Mouse (Mus musculus) adrenal gland, adult (tissue): Measurements from ENCODE around the gene Aprt.

Experiments used
- DNase-seq, 2 experiments: peaks; one replicate each; pipeline ENCODE4 v3.0.0; 2022 to 2023; ENCODE audit warnings: low spot score in 1 of 2; ENCODE audit not compliant: inconsistent age in 2 of 2

The Aprt gene

DNA sequence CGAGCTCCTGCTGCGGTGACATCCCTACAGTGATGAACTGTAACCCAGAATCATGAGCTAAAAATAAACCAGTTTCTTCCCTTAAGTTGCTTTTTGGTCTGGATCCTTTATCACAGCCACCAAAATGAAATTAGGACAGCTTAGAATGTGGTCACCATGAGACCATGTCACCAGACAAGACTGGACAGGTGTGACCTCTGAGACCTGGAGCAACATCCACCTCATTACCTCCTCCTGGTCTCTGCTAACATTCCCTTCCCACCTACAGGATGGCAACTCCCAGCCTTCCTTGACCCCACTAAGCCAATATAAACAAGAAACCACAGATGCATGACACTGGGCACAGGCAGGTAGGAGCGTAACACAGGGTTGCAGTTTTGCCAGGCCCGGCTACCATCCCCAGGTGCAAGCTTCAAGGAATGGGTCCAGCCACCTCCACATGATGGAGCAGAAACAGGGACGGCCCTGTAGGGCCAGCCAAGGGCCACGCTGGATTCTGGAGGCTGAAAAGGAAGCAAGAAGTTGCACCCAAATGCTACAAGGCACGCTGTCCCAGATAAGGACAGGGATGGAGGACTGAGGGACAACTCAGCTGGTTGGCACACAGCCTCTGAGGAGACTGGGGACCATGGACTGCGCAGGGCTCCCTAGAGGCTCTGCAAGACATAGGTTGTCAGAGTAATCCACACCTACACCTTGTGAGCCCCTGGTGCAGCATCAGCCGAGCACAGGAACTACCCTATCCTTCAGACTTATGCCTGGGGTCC is 38.2 kb downstream of the Aprt start:
- DNase-seq, result no peak

DNA sequence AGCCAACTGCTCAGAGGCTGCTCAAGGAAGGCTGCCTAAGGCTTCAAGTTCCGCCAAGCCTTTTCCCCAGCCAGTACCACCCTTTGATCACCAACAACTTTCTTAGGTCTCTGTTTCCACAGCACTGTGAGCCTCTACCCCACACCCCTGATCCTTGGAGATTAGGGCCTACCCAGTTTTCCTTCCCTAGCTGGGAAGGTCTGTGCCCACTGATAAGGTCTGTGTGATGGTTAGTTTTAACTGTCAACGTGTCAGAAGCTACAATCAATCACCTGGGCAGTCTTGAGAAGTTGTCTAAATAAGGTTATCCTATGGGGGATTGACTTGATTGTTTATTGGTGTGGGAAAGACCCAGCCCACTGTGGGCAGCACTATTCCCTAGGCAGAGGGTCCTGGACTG is 38.9 kb downstream of the Aprt start:
- no peak for DNase-seq

DNA sequence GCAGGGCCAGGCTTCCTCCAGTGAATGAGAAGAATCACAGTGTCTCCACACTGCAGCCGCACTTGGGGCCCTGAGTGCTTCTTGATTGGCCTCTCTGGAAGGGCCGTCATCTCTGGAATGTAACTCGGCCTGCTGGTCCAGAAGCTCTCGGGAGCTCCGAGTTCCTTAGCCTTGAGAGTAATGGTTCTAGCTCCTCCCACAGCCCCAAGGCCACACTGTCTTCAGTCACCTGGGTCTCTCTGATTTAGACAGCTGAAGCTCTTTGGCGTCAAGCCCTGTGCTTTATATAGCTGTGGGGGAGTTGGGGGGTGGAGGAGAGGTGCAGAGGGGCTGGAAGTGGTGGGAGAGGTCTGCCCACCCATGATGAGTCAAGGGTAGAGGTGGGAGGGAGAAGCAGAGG is 39.7 kb downstream of the Aprt start:
- no peak for DNase-seq

DNA sequence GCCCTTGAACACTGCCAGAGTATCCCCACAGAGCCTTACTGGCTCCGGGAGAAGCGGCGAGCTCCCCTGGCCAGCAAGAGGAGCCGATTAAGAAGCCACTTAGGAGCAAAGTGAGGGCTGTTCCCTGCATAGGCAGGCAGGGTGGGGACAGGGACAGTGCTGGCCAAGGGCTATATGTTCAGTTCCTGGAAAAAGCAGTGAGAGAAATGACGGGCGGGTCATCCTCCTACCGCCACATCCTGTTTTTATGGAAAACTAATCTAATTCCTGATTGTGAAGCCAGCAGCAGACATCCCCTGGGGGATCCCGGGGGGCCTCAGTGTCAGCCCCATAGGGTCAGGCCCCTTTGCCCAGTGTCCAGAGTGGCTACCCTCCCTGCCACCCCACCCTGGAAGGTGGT is 45.4 kb downstream of the Aprt start:
- no peak for DNase-seq

DNA sequence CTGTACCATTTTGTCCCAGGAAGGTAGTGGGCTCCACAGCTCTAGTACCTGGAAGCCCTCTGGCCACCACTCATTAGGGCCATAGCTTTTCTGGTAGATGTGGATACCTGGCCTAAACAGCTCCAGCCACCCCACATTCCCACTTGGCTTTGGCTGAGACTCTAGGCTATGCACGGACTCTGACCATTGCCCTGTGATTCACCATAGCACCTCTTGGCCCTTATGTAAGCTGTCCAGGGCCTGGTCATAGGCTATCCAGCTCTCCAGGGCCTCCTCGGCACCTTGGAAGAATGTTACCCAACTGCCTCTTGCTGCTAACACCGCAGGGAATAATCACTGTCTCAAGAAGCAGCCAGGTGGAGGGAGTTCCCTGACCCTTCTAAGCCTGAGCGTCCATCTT is 47.5 kb downstream of the Aprt start:
- no peak for DNase-seq

DNA sequence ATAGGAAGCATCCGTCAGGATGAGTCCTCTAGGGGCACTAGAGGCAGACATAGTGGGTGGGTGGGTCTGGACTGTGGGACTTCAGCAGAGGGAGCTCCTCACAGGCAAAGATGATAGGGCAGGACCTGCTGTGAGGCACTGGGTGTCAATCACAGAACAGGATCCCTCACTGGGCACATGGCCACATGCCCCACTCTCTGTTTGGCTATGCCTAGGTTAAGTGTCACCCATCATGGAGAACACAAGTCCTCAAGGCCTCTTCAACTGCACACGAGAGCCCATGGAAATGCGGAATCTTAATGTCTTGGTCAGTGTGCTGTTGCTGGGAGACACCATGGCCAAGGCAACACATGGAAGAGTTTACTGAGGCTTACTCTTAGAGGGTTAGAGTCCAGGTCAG is 48.8 kb downstream of the Aprt start:
- DNase-seq, result no peak

DNA sequence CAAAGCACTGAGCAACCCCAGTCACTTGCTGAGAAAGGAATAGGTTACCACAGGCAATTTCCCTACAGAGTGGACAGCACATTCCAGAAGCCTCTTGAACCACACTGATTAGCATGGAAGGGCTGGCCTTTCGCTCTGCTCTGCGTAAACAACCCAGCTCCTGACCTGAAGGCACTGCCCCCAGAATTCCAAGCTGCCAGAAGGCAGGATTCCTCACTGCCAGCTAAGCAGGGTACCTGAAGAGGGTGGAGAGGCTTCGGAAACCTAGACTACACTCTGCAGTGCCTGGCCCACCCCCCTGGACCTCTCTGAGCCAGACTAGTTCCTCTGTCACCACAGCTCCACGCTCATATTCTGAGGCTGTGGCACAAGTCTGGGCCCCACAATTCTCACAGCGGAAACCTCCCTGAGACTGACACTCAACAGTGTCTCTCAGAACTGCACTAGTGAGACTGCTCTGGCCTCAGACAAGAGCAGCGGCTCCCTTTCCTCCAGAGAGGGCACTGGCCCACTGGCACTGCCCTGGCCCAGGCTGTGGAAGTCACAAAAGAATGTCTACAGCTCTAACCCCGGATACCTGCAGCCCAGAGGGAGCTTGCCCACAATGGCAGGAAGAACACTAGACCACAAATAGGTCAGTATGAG is 50.1 kb downstream of the Aprt start:
- no peak for DNase-seq

DNA sequence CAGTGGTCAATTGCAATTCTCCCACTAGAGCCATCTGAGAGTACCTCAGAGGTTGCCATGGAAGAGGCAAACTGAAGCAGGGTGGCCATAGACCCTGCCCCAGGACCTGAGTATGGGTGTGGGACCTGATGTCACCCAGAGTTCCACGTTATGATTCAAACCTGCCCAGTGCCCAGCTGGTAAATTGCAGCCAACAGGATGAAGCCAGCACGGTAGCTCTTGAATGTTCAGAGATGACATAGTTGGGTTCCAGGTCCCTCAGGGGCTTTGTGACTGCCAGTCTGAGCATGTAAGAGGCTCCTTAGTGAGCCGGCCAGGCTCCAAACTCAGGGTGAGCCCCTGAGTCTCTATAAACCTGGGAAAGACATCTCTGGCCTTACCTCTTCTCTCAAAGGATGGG is 50.6 kb downstream of the Aprt start:
- no peak for DNase-seq

DNA sequence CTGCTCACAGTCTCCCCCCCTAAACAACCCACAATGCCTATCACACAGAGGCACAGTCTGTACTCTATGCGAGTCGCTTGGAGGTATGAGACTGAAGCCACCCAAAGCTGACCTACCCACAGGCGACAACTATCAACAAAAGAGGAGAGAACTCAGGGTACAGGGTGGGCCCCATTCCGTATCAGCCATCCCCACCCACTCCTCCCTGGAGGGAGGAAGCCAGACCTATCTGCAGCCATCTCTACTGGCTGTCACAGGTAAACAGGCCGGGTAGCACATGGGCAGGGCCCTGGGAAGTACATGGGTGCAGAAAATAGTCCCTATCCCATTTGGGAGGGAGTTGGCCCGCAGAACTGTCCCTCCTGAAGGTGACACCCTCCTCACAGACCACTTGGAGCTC is 51.7 kb downstream of the Aprt start:
- no peak for DNase-seq
